Mouse (Mus musculus): ENCODE data around the gene Dazap1.

GRCm38 (mm10) chr10:80298571-80299281 lies 37.4 kb downstream of the Dazap1 start:
- TF ChIP-seq POLR2A (IDR thresholded peaks at IDR 0.05; ENCODE audit: low read depth, low read length) (no peak), CTCF (conservative IDR thresholded peaks at IDR 0.05; ENCODE audit: insufficient read depth, insufficient read length, low read depth, low read length) (no peak)

Data from kidney, adult 2 months (tissue).